Mouse (Mus musculus): ENCODE measurements around the gene Gm11042. TPM values are rescaled to one million over a fixed set of nuclear protein-coding genes. Genes with fewer than 3 reads are reported as not detected.
A peak's percentile ranks its signal among the peaks of the same experiment; 100 is the strongest.

Gene Gm11042
- total and polyA plus RNA-seq, 2 experiments from 2014 or later = not detected

- H3K27me3 ChIP-seq (ENCODE audit: insufficient read depth, low read length) = no peaks in the 10 kb centered on the region
- DNase-seq = no peak
- no peak overlapping the region for H3K4me2 ChIP-seq (ENCODE audit: low read depth)
- peaks cover 19% of the 10 kb centered on the region for H3K4me1 ChIP-seq (ENCODE audit: insufficient read depth)
- no peak for ATAC-seq
- no peak for TF ChIP-seq CTCF (IDR thresholded peaks at IDR 0.05; ENCODE audit: low read depth)
- H3K27ac ChIP-seq (ENCODE audit: low read depth, low read length) = no peak overlapping the region
- 92% methylated on average over 17 of the region's 17 CpGs for WGBS
- no peaks in the 10 kb centered on the region for H3K36me3 ChIP-seq (ENCODE audit: insufficient read depth)
- H3K9ac ChIP-seq = no peak overlapping the region
- no peaks in the 10 kb centered on the region for H3K9me3 ChIP-seq (ENCODE audit: low read length)
- no peak overlapping the region for H3K4me3 ChIP-seq (ENCODE audit: low read depth, low read length)
Measured at GRCm38 (mm10) chr12:74272545-74272944, 43.6 kb downstream of the Gm11042 start.

DNA sequence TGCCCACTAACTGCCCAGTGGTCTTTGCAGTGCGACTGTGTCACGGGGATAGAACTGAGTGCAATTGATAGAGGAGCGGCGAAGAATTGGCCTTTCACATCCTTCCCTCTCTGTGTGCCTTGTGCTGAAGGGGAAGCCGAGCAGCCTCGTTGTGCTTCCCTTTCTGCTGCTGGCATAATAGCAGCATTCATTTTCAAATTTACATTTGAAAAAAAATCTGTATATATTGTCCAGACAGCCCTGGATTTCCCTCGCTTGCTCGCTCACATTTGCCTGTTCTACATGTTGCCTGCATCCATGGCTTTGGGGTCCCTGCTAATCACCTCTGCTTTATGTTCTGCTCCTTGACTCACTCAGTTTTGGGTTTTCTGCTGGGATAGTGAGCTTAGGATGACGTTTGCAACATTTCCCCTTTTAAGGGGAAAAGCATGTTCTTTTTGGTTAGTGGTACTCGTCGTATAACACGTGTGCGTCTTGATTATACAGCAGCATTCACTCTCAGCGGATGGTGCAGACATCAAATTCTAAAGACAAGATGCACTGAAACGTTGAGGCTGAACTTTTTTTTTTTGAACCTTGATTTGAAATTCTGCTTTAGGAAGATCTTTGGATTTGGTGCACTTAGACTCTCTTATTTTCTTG, 47.4 kb downstream of the Gm11042 start:
- Histone ChIP-seq H3K27me3 (ENCODE audit: insufficient read depth, low read length) (no peaks in the 10 kb centered on the region), H3K4me3 (ENCODE audit: low read depth, low read length) (no peak overlapping the region), H3K27ac (ENCODE audit: low read depth, low read length) (peak overlapping the region; percentile 80), H3K4me2 (ENCODE audit: low read depth) (peak overlapping the region; percentile 20), H3K9ac (peak overlapping the region; percentile 40; the same call in 1 of the 2 replicates), H3K36me3 (ENCODE audit: insufficient read depth) (peaks cover 3% of the 10 kb centered on the region; the same call in 1 of the 2 replicates), H3K4me1 (ENCODE audit: insufficient read depth) (peaks cover 16% of the 10 kb centered on the region), H3K9me3 (ENCODE audit: low read length) (no peaks in the 10 kb centered on the region)
- ATAC-seq (peak; percentile 81), DNase-seq (peak; percentile 73)
- TF ChIP-seq CTCF (IDR thresholded peaks at IDR 0.05; ENCODE audit: low read depth) = no peak
- WGBS = 28% methylated on average over 15 of the region's 15 CpGs

DNA sequence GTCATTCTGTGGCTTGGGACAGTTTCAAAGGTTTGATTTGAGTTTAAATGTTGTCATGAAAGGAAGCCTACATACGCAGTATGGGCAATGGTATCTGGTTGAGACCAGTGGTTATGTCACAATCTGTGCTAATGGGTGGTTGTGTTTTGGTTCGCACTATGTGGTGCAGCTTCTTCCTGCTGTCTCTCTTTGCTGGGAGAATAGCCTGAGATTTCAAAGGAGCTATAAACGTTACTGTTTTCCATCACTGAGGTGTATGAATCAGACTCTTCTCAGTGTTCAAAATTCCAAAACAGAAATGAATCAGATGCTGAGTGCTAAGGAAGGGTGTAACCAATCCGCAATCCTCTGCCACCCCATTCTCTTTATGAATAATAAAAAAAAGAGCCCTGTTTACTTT, 49.1 kb downstream of the Gm11042 start:
- Histone ChIP-seq H3K27me3 (ENCODE audit: insufficient read depth, low read length) (no peaks in the 10 kb centered on the region), H3K4me2 (ENCODE audit: low read depth) (no peak overlapping the region), H3K27ac (ENCODE audit: low read depth, low read length) (no peak overlapping the region), H3K9me3 (ENCODE audit: low read length) (no peaks in the 10 kb centered on the region), H3K36me3 (ENCODE audit: insufficient read depth) (peaks cover 3% of the 10 kb centered on the region; the same call in 1 of the 2 replicates), H3K4me3 (ENCODE audit: low read depth, low read length) (no peak overlapping the region), H3K4me1 (ENCODE audit: insufficient read depth) (peaks cover 16% of the 10 kb centered on the region), H3K9ac (no peak overlapping the region)
- DNase-seq = no peak
- TF ChIP-seq CTCF (IDR thresholded peaks at IDR 0.05; ENCODE audit: low read depth) = no peak
- 92% methylated on average over 4 of the region's 4 CpGs for WGBS
- ATAC-seq = no peak

All from forebrain, postnatal 0 days (tissue).